27 mouse cellular contexts compared by ENCODE assay signal in genomic region chr6:28258440-28258839, GRCm38 (mm10).
DNase-seq lines count a peak whose midpoint lies in the region; ATAC-seq and TF ChIP-seq lines count a peak whose summit lies in the region.
"Had no signal": no experiment of that assay in that cellular context is flagged by ENCODE, and none has a peak within 500 bp of the region (broad histone marks: within the 10 kb centered on the region; RNA-seq: fewer than 3 reads in every experiment).

No protein-coding gene starts in this region.

- H3K36me3 ChIP-seq in liver, embryonic 12.5 days: peaks cover 48% of the 10 kb centered on the region
- H3K36me3 ChIP-seq in liver, postnatal 0 days (replicated peaks; ENCODE audit: insufficient read depth, low read length): peaks cover 35% of the 10 kb centered on the region
- H3K36me3 ChIP-seq in liver, embryonic 15.5 days (replicated peaks): peaks cover 46% of the 10 kb centered on the region

- no peak for TF ChIP-seq POLR2A in lung, adult 2 months (IDR thresholded peaks at IDR 0.05; ENCODE audit: borderline replicate concordance, extremely low read depth, low read depth, low read length)

- H3K27ac ChIP-seq in liver, embryonic 12.5 days: no peak overlapping the region
- no peak overlapping the region for H3K27ac ChIP-seq in liver, postnatal 0 days (ENCODE audit: low read depth)
- no peak overlapping the region; the same call in 1 of the 2 replicates for H3K27ac ChIP-seq in liver, embryonic 15.5 days (replicated peaks)
- H3K27ac ChIP-seq: embryonic facial prominence, embryonic 12.5 days; embryonic facial prominence, embryonic 15.5 days; forebrain, embryonic 10.5 days; forebrain, embryonic 13.5 days; heart, adult 2 months; heart, embryonic 10.5 days; heart, embryonic 13.5 days; hindbrain, embryonic 14.5 days; hindbrain, postnatal 0 days had no signal

- 20% methylated on average over 1 of the region's 1 CpGs for WGBS in liver, embryonic 12.5 days (ENCODE audit: insufficient replicate concordance)
- whole genome bisulfite sequencing in liver, postnatal 0 days (ENCODE audit: insufficient replicate concordance): 26% methylated on average over 1 of the region's 1 CpGs
- WGBS in liver, embryonic 15.5 days (ENCODE audit: insufficient replicate concordance): 21% methylated on average over 1 of the region's 1 CpGs
- 53% methylated on average over 1 of the region's 1 CpGs for WGBS in lung, adult 2 months

- no peak overlapping the region for H3K9ac ChIP-seq in liver, embryonic 12.5 days
- H3K9ac ChIP-seq in liver, postnatal 0 days (replicated peaks): no peak overlapping the region
- no peak overlapping the region for H3K9ac ChIP-seq in liver, embryonic 15.5 days
- H3K9ac ChIP-seq: embryonic facial prominence, embryonic 12.5 days; embryonic facial prominence, embryonic 15.5 days; forebrain, embryonic 13.5 days; heart, embryonic 13.5 days; hindbrain, embryonic 14.5 days had no signal

- TF ChIP-seq EP300 in liver, postnatal 0 days (IDR thresholded peaks at IDR 0.05; ENCODE audit: low read depth): no peak

- no peak for TF ChIP-seq CTCF in liver, postnatal 0 days (IDR thresholded peaks at IDR 0.05; ENCODE audit: low read depth)
- TF ChIP-seq CTCF in lung, adult 2 months (IDR thresholded peaks at IDR 0.05; ENCODE audit: insufficient read depth, low read length): no peak

- H3K4me2 ChIP-seq in liver, embryonic 12.5 days: peak overlapping the region; percentile 50
- H3K4me2 ChIP-seq in liver, postnatal 0 days (ENCODE audit: low read depth, low read length): no peak overlapping the region
- peak overlapping the region; percentile 46 for H3K4me2 ChIP-seq in liver, embryonic 15.5 days
- H3K4me2 ChIP-seq: embryonic facial prominence, embryonic 12.5 days; embryonic facial prominence, embryonic 15.5 days; forebrain, embryonic 13.5 days; heart, embryonic 13.5 days; hindbrain, embryonic 14.5 days had no signal

- H3K4me3 ChIP-seq in liver, embryonic 12.5 days: no peak overlapping the region
- H3K4me3 ChIP-seq in liver, postnatal 0 days (ENCODE audit: low read depth, low read length): no peak overlapping the region
- no peak overlapping the region; the same call in 1 of the 2 replicates for H3K4me3 ChIP-seq in liver, embryonic 15.5 days (replicated peaks)
- no peak overlapping the region for H3K4me3 ChIP-seq in lung, adult 2 months (replicated peaks; ENCODE audit: extremely low read depth, low read depth, low read length)
- H3K4me3 ChIP-seq: embryonic facial prominence, embryonic 12.5 days; embryonic facial prominence, embryonic 15.5 days; forebrain, embryonic 10.5 days; forebrain, embryonic 13.5 days; heart, adult 2 months; heart, embryonic 10.5 days; heart, embryonic 13.5 days had no signal

- no peaks in the 10 kb centered on the region for H3K27me3 ChIP-seq in liver, embryonic 12.5 days (replicated peaks)
- no peaks in the 10 kb centered on the region for H3K27me3 ChIP-seq in liver, postnatal 0 days (ENCODE audit: insufficient read depth, low read length)
- H3K27me3 ChIP-seq in liver, embryonic 15.5 days: no peaks in the 10 kb centered on the region
- H3K27me3 ChIP-seq: embryonic facial prominence, embryonic 12.5 days; embryonic facial prominence, embryonic 15.5 days had no signal

- ATAC-seq in liver, embryonic 12.5 days: no peak
- ATAC-seq in liver, postnatal 0 days: no peak
- ATAC-seq in liver, embryonic 15.5 days (ENCODE audit: insufficient read depth): no peak
- ATAC-seq: CD4-positive, CD25-positive, alpha-beta regulatory T cell, adult 4 months; forebrain, embryonic 13.5 days; forebrain, embryonic 16.5 days; hindbrain, postnatal 0 days; inflammation-experienced regulatory T-cells, adult 6 months had no signal

- H3K4me1 ChIP-seq in liver, embryonic 12.5 days: peaks cover 37% of the 10 kb centered on the region
- peaks cover 12% of the 10 kb centered on the region for H3K4me1 ChIP-seq in liver, postnatal 0 days (ENCODE audit: insufficient read depth)
- peaks cover 30% of the 10 kb centered on the region for H3K4me1 ChIP-seq in liver, embryonic 15.5 days (replicated peaks)
- peaks cover 5% of the 10 kb centered on the region for H3K4me1 ChIP-seq in lung, adult 2 months (ENCODE audit: control insufficient read depth, insufficient read depth, low read length)
- H3K4me1 ChIP-seq: heart, embryonic 10.5 days had no signal

- no peak for DNase-seq in liver, postnatal 0 days
- DNase-seq in MEL-GATA-1-ER (ENCODE audit: extremely low read depth, low read depth): peak; percentile 52
- DNase-seq in cerebellum, adult 9-10 months: no peak
- DNase-seq in lung, adult 2 months: no peak
- DNase-seq: adrenal gland, adult 2 months; adrenal gland, postnatal 25 days; cerebellum, adult 18-20 months; cerebellum, adult 9-11 months; cerebellum, postnatal 25 days; gastrocnemius, postnatal 10 days; gastrocnemius, postnatal 36 days; heart, adult 2 months; heart, postnatal 14 days; heart, postnatal 4 days had no signal

- no peaks in the 10 kb centered on the region for H3K9me3 ChIP-seq in liver, embryonic 12.5 days (replicated peaks)
- H3K9me3 ChIP-seq in liver, postnatal 0 days (ENCODE audit: low read length): no peaks in the 10 kb centered on the region
- no peaks in the 10 kb centered on the region for H3K9me3 ChIP-seq in liver, embryonic 15.5 days (replicated peaks)
- H3K9me3 ChIP-seq: embryonic facial prominence, embryonic 12.5 days; embryonic facial prominence, embryonic 15.5 days; forebrain, embryonic 10.5 days; forebrain, embryonic 13.5 days; heart, embryonic 10.5 days; heart, embryonic 13.5 days had no signal
